Mouse (Mus musculus) liver, adult (tissue): ENCODE measurements around the gene Zswim9.

ENCODE experiments used
- GATA4 ChIP-seq: IDR thresholded peaks from 2 replicates; pipeline ENCODE4 v1.6.1; 2014; ENCODE audit warnings: mild to moderate bottlenecking, low read length; ENCODE audit not compliant: insufficient replicate concordance

Gene Zswim9

GRCm38 (mm10) chr7:13290041-13290675 is 11.6 kb upstream of the Zswim9 start:
- 0 out of 2 replicates have a peak, but pooled peaks have one; percentile 34 for TF ChIP-seq GATA4

- no peak for TF ChIP-seq GATA4
Observed at GRCm38 (mm10) chr7:13288621-13289020, 10.1 kb upstream of the Zswim9 start.

- no peak for TF ChIP-seq GATA4
Observed at GRCm38 (mm10) chr7:13277833-13278232, 688 bp downstream of the Zswim9 start.

GRCm38 (mm10) chr7:13277081-13277480 is 1.4 kb downstream of the Zswim9 start, which contains the start of gene Lig1:
Gene Lig1, plus strand, starts transcription at chr7:13277283.
- TF ChIP-seq GATA4, result no peak

- TF ChIP-seq GATA4, result no peak
Observed at GRCm38 (mm10) chr7:13271704-13272103, 6.8 kb downstream of the Zswim9 start.

- no peak for TF ChIP-seq GATA4
Observed at GRCm38 (mm10) chr7:13269394-13269793, 9.1 kb downstream of the Zswim9 start.

GRCm38 (mm10) chr7:13268749-13269260 is 9.7 kb downstream of the Zswim9 start:
- TF ChIP-seq GATA4, result no peak

GRCm38 (mm10) chr7:13264396-13264795 is 14.1 kb downstream of the Zswim9 start:
- no peak for TF ChIP-seq GATA4

- no peak for TF ChIP-seq GATA4
Observed at GRCm38 (mm10) chr7:13263851-13264250, 14.7 kb downstream of the Zswim9 start.

GRCm38 (mm10) chr7:13260746-13261700 is 17.5 kb downstream of the Zswim9 start:
- TF ChIP-seq GATA4, result no peak

GRCm38 (mm10) chr7:13212720-13213119 is 65.8 kb downstream of the Zswim9 start, which contains the start of gene Vmn1r89:
Gene Vmn1r89, plus strand, starts transcription at chr7:13213020.
- no peak for TF ChIP-seq GATA4
